Mouse (Mus musculus): ENCODE results near the gene Il1b.

Il1b gene

DNA sequence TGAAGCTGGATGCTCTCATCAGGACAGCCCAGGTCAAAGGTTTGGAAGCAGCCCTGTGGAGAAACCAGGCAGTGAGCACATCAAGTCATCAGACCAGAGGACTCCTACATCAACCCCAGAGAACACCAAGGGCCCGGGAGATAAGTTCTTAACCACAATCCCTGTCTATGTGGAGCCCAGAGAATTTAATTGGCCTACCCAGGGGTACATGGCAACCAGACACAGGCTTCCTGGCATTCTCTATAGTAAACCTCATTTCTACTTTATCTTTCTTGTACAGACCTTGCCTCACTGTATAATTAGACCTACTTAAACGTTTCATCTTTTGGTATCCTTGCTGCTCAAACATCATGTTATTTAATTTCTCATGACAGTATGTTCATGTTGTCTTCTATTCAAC is 2.8 kb downstream of the Il1b start:
- DNase-seq, result no peak

DNA sequence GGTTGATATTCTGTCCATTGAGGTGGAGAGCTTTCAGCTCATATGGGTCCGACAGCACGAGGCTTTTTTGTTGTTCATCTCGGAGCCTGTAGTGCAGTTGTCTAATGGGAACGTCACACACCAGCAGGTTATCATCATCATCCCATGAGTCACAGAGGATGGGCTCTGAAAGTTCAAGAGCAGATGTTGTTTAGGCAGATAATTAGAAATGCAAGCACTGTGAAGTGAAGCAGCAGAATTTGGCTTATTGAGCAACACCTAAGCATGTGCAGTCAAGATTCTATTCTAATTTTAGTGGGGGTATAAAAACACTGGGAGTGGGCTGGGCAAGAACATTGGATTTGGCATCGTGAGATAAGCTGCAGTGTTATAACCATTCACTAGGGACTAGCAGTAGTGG is 3.7 kb downstream of the Il1b start:
- DNase-seq, result no peak

DNA sequence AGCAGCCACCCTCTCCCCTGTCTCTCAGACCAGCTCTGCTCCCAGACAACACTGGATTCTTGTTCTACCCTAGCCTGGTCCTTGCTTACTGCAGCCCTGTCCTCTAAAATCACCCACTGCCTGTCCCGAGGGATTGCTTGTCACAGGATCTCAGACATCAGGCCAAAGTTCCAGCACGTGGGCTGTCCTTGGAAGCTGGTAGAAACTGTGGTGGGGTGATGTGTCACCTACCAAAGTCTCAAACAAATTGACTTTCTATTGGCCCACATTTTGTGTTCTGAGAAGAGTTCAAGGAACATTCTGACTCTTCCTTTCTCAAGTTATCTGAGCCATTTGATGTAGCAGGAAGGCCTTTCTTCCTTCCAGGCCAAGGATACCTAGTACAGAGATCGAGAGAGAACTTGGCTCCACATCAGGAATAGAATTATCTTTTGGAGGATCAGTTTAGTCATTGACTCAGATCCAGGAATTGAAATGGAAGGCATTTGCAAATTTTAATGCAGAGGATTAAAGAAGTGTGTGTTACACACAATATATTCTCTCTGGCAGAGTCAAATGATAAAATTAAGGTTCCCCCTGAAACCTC is 9.9 kb downstream of the Il1b start:
- no peak for DNase-seq

DNA sequence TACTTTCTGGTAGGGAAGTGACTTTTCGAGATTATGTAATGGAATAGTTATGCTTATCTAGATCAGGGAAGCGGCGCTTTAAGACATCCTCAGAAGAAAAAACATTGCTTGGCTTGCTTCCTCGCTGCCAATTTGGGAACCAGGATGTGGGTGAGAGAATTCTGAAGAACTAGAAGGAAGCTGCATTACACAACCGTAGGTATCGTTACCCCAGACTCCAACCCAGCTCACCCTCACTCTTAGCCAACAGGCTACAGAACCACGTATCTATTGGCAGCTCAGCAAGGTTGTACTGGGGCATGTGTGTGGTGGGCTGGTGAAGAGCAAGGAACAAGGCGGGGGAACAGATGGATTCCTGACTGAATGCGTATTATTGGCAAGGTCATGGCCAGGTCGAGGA is 10.7 kb downstream of the Il1b start:
- DNase-seq, result no peak

DNA sequence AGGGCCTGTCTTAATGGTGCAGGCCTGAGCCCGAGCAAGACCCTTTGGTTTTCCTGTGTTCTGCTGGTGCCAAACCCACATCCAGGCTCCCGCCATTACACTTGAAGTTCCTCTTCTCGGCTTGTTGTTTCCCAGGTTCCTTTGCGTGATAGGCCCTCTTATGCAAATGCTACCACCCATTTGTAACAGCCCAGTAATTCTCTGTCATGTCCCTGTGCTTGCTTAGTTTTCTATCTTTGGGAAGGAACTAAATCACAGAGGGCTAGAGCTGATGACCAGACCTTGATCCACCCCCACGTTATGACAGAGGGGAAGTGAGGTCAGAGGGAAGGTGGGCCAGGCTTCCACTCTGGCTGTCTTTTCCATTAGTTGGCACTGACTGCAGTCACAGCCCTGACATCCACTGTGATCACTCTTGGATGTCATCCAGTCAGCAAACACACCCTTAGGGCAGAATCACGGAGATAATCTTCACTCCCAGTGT is 32.8 kb downstream of the Il1b start:
- DNase-seq, result no peak

DNA sequence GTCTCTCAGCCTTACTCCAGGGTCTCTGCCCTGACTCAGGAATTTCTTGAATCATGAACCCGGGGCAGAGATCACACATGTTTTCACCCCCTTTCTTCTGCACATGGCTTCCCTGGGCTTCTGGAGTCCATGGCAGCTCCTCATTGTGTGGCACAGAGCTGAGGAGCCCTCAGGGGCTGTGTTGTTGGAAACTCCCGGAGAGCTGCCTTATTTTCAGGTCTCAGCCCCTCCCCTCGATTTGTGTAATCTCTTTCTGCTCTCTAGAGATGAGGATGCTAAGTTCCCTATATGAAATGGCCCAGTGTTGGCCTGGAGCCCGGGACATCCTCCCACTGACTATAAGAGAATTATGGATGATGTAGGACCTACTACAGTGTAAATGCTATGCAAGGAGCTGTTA is 37.5 kb downstream of the Il1b start:
- DNase-seq, result no peak

DNA sequence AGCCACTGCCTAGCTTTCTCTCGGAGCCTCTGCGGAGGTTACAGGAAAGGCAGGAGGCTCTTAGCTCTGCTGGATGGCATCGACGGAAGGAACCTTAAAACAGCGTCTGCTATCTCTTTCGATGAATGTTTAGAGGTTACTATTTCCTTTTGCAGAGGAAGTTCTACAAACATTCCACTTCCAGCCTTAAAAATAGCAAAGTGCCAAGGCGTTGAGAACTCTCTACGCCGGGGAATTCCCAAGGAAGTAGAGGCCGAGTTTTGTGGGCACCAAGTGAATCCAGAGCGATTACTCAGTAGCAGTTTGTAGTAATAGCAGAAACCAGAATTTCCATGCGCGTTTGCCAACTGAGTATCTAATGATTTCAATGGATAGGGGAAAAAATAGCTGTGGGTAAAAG is 40.4 kb downstream of the Il1b start:
- DNase-seq, result no peak

DNA sequence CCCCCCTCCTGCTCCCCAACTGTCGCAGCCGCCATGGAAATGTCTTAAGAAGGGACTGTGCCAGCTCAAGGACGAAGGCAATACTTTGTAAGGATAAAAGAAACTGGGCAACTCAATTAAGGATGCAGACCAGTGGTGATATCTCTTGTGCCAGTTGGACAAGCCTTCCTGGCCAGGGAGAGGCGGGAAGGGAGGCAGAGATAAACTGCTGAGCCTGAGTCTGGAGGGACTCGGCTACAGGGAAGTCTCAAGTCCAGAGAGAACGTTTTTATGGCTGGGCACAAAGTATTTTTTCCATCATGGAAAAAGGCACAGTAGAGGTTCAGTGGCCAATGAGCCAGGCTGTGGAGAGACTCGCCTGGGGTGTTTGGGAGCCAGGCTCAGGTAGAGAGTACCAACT is 40.9 kb downstream of the Il1b start:
- DNase-seq, result no peak

DNA sequence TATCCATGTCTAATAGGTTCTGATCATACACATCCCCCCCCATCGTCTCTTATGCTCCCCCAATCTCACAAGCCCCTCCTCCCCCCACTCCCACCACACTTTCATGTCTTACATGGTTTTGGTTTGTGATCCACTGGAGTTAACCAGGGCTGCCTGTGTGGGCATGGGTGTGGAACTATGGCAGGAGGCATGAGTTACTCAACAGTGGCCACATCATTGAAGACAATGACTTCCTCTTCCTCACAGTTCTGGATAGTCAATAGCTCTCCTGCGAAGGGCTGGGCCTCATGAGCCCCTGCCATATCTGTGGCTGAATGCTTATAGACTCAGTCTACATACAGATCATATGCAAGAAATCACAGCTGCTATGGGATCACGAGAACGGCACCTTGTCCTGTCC is 42.7 kb downstream of the Il1b start:
- DNase-seq, result no peak

DNA sequence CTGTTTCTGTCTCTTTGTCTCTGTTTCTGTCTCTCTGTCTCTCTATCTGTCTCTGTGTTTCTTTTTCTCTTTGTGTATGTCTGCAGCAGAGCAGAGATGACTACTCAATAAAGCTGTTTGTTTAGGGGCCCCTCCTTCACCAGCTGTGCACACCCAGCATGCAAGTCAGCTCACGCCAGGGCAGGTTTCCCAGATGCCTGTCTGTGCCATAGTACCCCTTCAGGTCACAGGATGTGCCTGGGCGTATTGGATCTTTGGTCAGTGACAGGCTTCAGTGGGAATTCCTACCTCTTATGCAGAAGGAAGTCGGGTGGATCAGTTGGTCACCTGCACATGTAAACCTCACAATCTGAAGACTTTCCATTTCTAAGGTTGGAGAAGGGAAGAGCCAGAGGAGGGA is 46.7 kb downstream of the Il1b start:
- no peak for DNase-seq

DNA sequence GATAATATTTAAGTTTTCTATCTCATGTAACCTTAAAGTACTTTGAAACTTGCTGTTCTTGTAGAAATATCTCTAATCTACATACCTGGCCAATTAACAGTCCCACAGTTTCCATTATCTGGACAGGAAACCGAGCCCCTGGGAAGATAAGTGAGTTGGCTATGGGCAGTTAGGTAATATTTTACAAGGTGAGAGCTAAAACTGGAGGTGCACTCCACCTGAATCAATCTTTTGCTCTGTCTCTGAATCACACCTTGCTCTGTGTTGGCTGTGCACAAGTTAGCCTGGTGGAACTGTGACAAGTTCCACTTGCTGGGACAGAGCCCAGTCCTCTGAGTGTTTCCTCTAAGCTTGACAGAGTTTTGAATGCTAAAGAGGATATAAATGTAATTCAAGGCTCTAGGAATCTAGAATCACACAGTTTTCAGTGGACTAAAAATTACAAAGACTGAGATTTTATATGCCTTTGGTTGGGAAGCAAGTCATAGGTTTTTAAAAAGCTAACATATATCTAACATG is 48.8 kb downstream of the Il1b start:
- DNase-seq, result no peak

DNA sequence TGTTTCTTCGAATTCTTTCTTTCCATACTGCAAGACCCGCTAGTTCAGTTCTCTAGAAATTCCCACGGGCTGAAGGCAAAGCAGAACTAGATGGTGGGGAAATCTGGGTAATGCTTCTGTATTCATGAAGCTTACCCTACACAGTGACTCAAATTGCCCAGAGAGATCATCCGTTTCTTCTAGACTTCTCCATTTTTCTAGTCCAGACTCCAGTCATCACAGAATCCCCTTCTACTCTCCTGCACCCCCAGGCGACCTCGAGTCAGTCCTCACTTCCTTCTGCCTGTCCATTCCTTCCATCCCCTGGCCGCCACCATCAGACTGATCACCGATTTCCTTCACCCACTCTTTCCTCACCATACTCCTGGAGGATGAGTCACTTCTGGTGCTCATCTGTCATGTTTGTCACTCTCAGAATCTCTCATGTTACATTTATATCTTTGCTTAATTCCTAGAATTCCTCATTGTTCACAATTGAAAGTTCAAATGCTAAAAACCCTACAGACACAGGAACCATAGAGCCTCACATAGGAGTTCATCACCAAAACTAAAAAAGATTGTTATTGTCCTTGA is 50.8 kb downstream of the Il1b start:
- no peak for DNase-seq

DNA sequence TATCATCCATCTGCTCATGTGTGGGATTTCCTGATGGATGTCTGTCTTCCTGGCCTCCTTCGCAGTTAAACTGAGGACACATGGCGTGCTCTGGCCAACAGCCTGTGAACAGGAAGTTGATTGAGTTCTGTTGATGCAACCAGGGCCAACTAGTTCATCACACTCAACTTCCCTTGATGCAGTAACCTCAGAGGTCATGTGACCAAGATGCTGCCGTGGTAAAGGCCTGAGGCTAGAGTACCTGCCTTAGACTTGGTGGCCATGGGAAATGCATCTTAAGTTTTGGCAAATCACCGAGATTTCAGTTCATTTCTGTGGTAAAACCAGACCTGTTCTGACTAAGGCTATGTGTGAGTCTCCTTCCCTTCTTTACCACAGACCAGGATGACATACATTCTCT is 55.1 kb downstream of the Il1b start:
- DNase-seq, result no peak

DNA sequence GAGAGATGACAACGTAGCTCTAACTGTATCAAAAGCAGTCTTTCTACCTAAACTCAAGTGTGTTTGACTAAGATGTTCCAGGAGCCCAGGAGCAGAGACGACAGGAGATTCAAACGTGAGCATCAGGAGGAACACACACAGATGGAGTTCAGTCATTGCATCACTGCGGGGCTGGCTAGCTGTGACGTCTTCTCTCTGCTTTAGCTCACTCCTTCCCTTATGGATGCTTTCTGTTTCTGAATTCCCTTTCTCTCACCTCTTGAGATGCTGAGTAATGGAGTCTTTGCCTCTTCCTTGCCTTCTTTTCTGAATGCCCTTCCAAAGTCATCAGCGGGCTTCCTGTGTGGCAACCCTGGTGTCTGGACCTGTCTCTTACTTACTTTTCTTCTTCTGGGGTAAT is 56.1 kb downstream of the Il1b start:
- DNase-seq, result no peak

Data from thymus, postnatal 36 days (tissue).